Mouse (Mus musculus) MEL (cell line): ENCODE data around the gene Eef1a1. TPM values are rescaled to one million over a fixed set of nuclear protein-coding genes. Genes with fewer than 3 reads are reported as not detected.
A peak's percentile ranks its signal among the peaks of the same experiment; 100 is the strongest.

Source experiments
- DNase-seq: peaks from one replicate; pipeline ENCODE4 v3.0.0; 2011; ENCODE audit warnings: low read depth, low spot score
- H3K27ac ChIP-seq: 2 replicates; pipeline ENCODE4 v1.5.1; 2012; ENCODE audit warnings: low read depth, mild to moderate bottlenecking, control low read depth, low read length, moderate library complexity; ENCODE audit not compliant: control insufficient read depth
- H3K27me3 ChIP-seq, 2 experiments: fragments of 150-350 bp in 1 of 2; sonication (generic) in 1 of 2; 2 replicates each; pipeline ENCODE4 v1.6.1; 2012; ENCODE audit warnings: low read length in 2 of 2, mild to moderate bottlenecking in 2 of 2, improper control_type of control experiment in 1 of 2, moderate library complexity in 1 of 2; ENCODE audit not compliant: insufficient read depth in 2 of 2, control insufficient read depth in 1 of 2
- H3K36me3 ChIP-seq, 2 experiments: 2 replicates each; pipeline ENCODE4 v1.6.1; 2012 to 2014; ENCODE audit warnings: low read length in 2 of 2, improper control_type of control experiment in 1 of 2, inconsistent platforms in 1 of 2, mild to moderate bottlenecking in 1 of 2; ENCODE audit not compliant: insufficient read depth in 2 of 2, control insufficient read depth in 1 of 2
- H3K4me1 ChIP-seq, 2 experiments: fragments of 150-350 bp in 1 of 2; sonication (generic) in 1 of 2; 2 replicates each; pipeline ENCODE4 v1.6.1; 2012; ENCODE audit warnings: low read length in 2 of 2, improper control_type of control experiment in 1 of 2, mild to moderate bottlenecking in 1 of 2; ENCODE audit not compliant: insufficient read depth in 2 of 2, control insufficient read depth in 1 of 2
- H3K4me3 ChIP-seq, 2 experiments: fragments of 150-350 bp in 1 of 2; sonication (generic) in 1 of 2; 2 replicates each; pipeline ENCODE4 v1.5.1; 2012; ENCODE audit warnings: low read depth in 2 of 2, low read length in 2 of 2, mild to moderate bottlenecking in 2 of 2, moderate library complexity in 2 of 2, control low read depth in 1 of 2, improper control_type of control experiment in 1 of 2; ENCODE audit not compliant: control insufficient read depth in 1 of 2, insufficient read depth in 1 of 2
- H3K79me2 ChIP-seq: 2 replicates; pipeline ENCODE4 v1.6.1; 2012; ENCODE audit warnings: mild to moderate bottlenecking, low read length, moderate library complexity; ENCODE audit not compliant: control insufficient read depth, poor library complexity, insufficient read depth
- H3K9ac ChIP-seq: 2 replicates; pipeline ENCODE4 v1.6.1; 2012; ENCODE audit warnings: low read depth, mild to moderate bottlenecking, control low read depth, low read length, moderate library complexity; ENCODE audit not compliant: control insufficient read depth, poor library complexity, severe bottlenecking
- H3K9me3 ChIP-seq: fragments of 150-350 bp; sonication (generic); replicated peaks from 2 replicates; pipeline ENCODE4 v1.6.1; 2012; ENCODE audit warnings: mild to moderate bottlenecking, low read length, improper control_type of control experiment, moderate library complexity; ENCODE audit not compliant: insufficient read depth
- BHLHE40 ChIP-seq: IDR thresholded peaks from 2 replicates; pipeline ENCODE4 v1.6.1; 2012; ENCODE audit warnings: low read depth, mild to moderate bottlenecking, inconsistent platforms, low read length, improper control_type of control experiment, borderline replicate concordance
- CHD1 ChIP-seq: IDR thresholded peaks from 2 replicates; pipeline ENCODE4 v1.6.1; 2012; ENCODE audit warnings: low read depth, mild to moderate bottlenecking, inconsistent platforms, low read length, improper control_type of control experiment
- ELF1 ChIP-seq: IDR thresholded peaks from 2 replicates; pipeline ENCODE4 v1.6.1; 2014; ENCODE audit warnings: low read depth, mild to moderate bottlenecking, inconsistent platforms, low read length, improper control_type of control experiment, moderate library complexity
- EP300 ChIP-seq, 2 experiments: IDR thresholded peaks; 2 replicates each; pipeline ENCODE4 v1.6.1; 2011; ENCODE audit warnings: improper control_type of control experiment in 2 of 2, low read length in 2 of 2, low read depth in 1 of 2, mild to moderate bottlenecking in 1 of 2
- ETS1 ChIP-seq: IDR thresholded peaks from 2 replicates; pipeline ENCODE4 v1.6.1; 2012; ENCODE audit warnings: low read depth, mild to moderate bottlenecking, inconsistent platforms, low read length, improper control_type of control experiment, moderate library complexity
- MAFK ChIP-seq: IDR thresholded peaks from 2 replicates; pipeline ENCODE4 v1.6.1; 2011; ENCODE audit warnings: low read depth, mild to moderate bottlenecking, low read length, improper control_type of control experiment, borderline replicate concordance
- MEF2A ChIP-seq: IDR thresholded peaks from 2 replicates; pipeline ENCODE4 v1.6.1; 2014; ENCODE audit warnings: low read depth, mild to moderate bottlenecking, inconsistent platforms, low read length, improper control_type of control experiment; ENCODE audit not compliant: poor library complexity, insufficient replicate concordance, severe bottlenecking; ENCODE audit errors: extremely low read depth
- MXI1 ChIP-seq: IDR thresholded peaks from 2 replicates; pipeline ENCODE4 v1.6.1; 2011; ENCODE audit warnings: mild to moderate bottlenecking, low read depth, low read length, improper control_type of control experiment
- MYC ChIP-seq: IDR thresholded peaks from 2 replicates; pipeline ENCODE4 v1.6.1; 2011; ENCODE audit warnings: low read depth, mild to moderate bottlenecking, low read length, improper control_type of control experiment, moderate library complexity
- POLR2A ChIP-seq, 2 experiments: IDR thresholded peaks; 2 replicates each; pipeline ENCODE4 v1.6.1; 2011 to 2012; ENCODE audit warnings: low read length in 2 of 2, mild to moderate bottlenecking in 2 of 2, control low read depth in 1 of 2, improper control_type of control experiment in 1 of 2, low read depth in 1 of 2, moderate library complexity in 1 of 2; ENCODE audit not compliant: control insufficient read depth in 1 of 2, insufficient read depth in 1 of 2, poor library complexity in 1 of 2
- POLR2AphosphoS2 ChIP-seq: IDR thresholded peaks from 2 replicates; pipeline ENCODE4 v1.6.1; 2011; ENCODE audit warnings: low read length, improper control_type of control experiment
- SIN3A ChIP-seq: IDR thresholded peaks from 2 replicates; pipeline ENCODE4 v1.6.1; 2012; ENCODE audit warnings: low read length, improper control_type of control experiment, inconsistent platforms
- SMC3 ChIP-seq: IDR thresholded peaks from 2 replicates; pipeline ENCODE4 v1.6.1; 2011; ENCODE audit warnings: low read depth, low read length, improper control_type of control experiment
- TCF12 ChIP-seq: IDR thresholded peaks from 2 replicates; pipeline ENCODE4 v1.6.1; 2014; ENCODE audit warnings: low read depth, mild to moderate bottlenecking, inconsistent platforms, low read length, improper control_type of control experiment, moderate library complexity
- USF1 ChIP-seq: IDR thresholded peaks from 2 replicates; pipeline ENCODE4 v1.6.1; 2014; ENCODE audit warnings: low read depth, mild to moderate bottlenecking, inconsistent platforms, low read length, improper control_type of control experiment, moderate library complexity
- ZC3H11A ChIP-seq: IDR thresholded peaks from 2 replicates; pipeline ENCODE4 v1.6.1; 2012; ENCODE audit warnings: low read depth, mild to moderate bottlenecking, inconsistent platforms, low read length, improper control_type of control experiment
- ZMIZ1 ChIP-seq: IDR thresholded peaks from 2 replicates; pipeline ENCODE4 v1.6.1; 2012; ENCODE audit warnings: low read depth, mild to moderate bottlenecking, inconsistent platforms, low read length, improper control_type of control experiment, moderate library complexity
- ZNF384 ChIP-seq: IDR thresholded peaks from 2 replicates; pipeline ENCODE4 v1.6.1; 2012; ENCODE audit warnings: low read depth, mild to moderate bottlenecking, inconsistent platforms, low read length, improper control_type of control experiment
- polyA plus RNA-seq, 2 experiments: library from polyadenylated mRNA; stranded (reverse) in 1 of 2; unstranded in 1 of 2; fragments of >175 nt in 1 of 2; fragments of >200 nt in 1 of 2; gene quantifications; 2 replicates each; pipeline versions ENCODE4 v1.2.1 to v1.2.4; 2012; ENCODE audit warnings: low replicate concordance in 2 of 2, low read depth in 1 of 2; ENCODE audit not compliant: insufficient read length in 2 of 2, insufficient read depth in 1 of 2, missing spikeins in 1 of 2
- total RNA-seq: library from RNA; depleted of rRNA; stranded (reverse); fragments of 300-350 nt; gene quantifications from 2 replicates; pipeline ENCODE4 v1.2.3, GENCODE M21; 2012

Gene Eef1a1
- total and polyA plus RNA-seq, 3 experiments, result 11,701 to 60,504 (median 13,182) TPM

DNA sequence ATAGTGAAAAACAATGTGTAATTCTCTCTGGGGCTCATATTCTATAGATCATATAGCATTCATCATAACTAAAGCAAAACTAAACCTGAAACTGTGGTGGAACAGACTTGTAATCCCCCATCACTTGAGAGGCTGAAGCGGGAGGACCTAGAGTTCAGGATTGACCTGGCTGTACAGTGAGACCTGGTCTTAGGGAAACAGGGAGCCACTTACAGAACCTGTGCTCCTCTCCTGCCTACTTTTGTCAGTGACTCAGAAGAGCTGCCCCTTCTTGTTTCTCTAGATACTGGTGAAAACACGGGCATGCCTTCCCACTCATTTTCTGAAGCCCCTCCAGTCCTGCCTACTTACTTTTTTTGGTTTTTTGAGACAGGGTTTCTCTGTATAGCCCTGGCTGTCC is 14.7 kb downstream of the Eef1a1 start:
- Histone ChIP-seq H3K27ac (no peak overlapping the region), H3K36me3 (peaks cover 7 to 12% of the 10 kb centered on the region in 2 experiments), H3K4me3 (no peak overlapping the region), H3K27me3 (no peaks in the 10 kb centered on the region), H3K9me3 (no peaks in the 10 kb centered on the region)
- peak; percentile 50 for DNase-seq
- no peak for TF ChIP-seq MXI1
- TF ChIP-seq MEF2A, result no peak
- peak in 1 of 2 experiments; percentile 11; a peak in 1 of 4 replicates for TF ChIP-seq POLR2A (IDR thresholded peaks at IDR 0.05; ENCODE audit: control insufficient read depth in 1 of 2, insufficient read depth in 1 of 2, low read depth in 1 of 2, low read length in 2 of 2, poor library complexity in 1 of 2)
- no peak for TF ChIP-seq EP300 (IDR thresholded peaks at IDR 0.05; ENCODE audit: low read depth in 1 of 2, low read length in 2 of 2)
- peak; percentile 32; the same call in 1 of the 2 replicates for TF ChIP-seq ZMIZ1
- TF ChIP-seq SMC3, result no peak
- TF ChIP-seq MAFK, result no peak
- TF ChIP-seq USF1, result no peak
- no peak for TF ChIP-seq POLR2AphosphoS2
- TF ChIP-seq ELF1, result no peak
- TF ChIP-seq, all 39 proteins: peak for 2
- Histone ChIP-seq H3K9ac (no peak overlapping the region), H3K79me2 (peaks cover 10% of the 10 kb centered on the region), H3K4me1 (no peaks in the 10 kb centered on the region)

DNA sequence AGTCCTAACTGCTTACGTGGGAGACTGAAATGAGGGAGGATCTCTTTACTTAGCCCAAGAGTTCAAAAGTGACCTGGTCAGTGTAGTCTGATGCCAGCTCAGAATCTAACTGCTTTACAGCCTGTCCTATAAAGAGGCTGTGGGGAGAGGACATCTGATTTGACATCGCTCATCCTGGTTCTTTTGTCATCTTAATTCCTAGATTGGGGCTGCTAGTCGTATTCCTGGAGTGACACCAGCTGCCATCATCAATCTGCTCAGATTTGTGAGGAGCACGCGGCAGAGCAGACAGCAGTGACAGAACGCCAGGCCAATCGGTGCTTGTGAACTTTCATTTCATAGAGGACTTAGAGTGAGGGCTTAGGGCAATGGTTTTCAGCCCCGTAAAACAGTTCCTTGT is 15.4 kb downstream of the Eef1a1 start:
- Histone ChIP-seq H3K27ac (no peak overlapping the region), H3K36me3 (peaks cover 7 to 10% of the 10 kb centered on the region in 2 experiments), H3K9me3 (no peaks in the 10 kb centered on the region), H3K4me3 (no peak overlapping the region), H3K9ac (no peak overlapping the region), H3K4me1 (no peaks in the 10 kb centered on the region), H3K27me3 (no peaks in the 10 kb centered on the region), H3K79me2 (peaks cover 4% of the 10 kb centered on the region)
- TF ChIP-seq POLR2AphosphoS2, result peak; percentile 26; the same call in 1 of the 2 replicates
- no peak for TF ChIP-seq TCF12
- no peak for DNase-seq

DNA sequence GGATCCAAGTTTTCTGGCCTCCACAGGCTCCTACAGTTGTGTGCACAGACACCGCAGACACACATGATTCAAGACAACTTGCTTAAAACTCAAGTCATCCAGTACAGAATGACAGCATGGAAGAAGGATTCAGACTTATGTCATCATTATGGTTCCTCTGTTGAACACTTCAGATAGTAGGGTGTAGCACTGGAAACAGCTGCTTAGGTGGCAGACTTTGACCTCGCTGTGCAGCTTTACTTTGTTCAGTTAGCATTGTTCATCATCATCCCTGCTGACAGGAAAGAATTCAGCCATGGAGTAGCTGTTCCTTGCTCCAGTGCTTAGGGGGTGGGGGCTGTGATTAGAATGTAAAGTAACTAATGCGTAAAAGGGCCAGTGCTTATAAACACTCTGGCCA is 23.2 kb downstream of the Eef1a1 start:
- no peak overlapping the region for H3K27ac ChIP-seq
- no peaks in the 10 kb centered on the region for H3K9me3 ChIP-seq
- peaks cover 0 to 34% of the 10 kb centered on the region in 2 experiments; a peak in 2 of 4 replicates for H3K36me3 ChIP-seq
- DNase-seq, result no peak
- no peaks in the 10 kb centered on the region for H3K27me3 ChIP-seq
- H3K4me1 ChIP-seq, result no peaks in the 10 kb centered on the region
- H3K79me2 ChIP-seq, result no peaks in the 10 kb centered on the region
- TF ChIP-seq ZC3H11A (no peak), MYC (no peak), ZNF384 (no peak), BHLHE40 (no peak), ETS1 (no peak), SIN3A (no peak), USF1 (no peak), CHD1 (no peak)
- no peak overlapping the region for H3K9ac ChIP-seq
- no peak overlapping the region for H3K4me3 ChIP-seq
